Mouse (Mus musculus) intestine, embryonic 16.5 days (tissue): ENCODE measurements around the gene Gpr182. TPM values are rescaled to one million over a fixed set of nuclear protein-coding genes. Genes with fewer than 3 reads are reported as not detected.

Experiments used
- ATAC-seq: fragments of 200-750 bp; cut with Nextera tagmentation; 2 replicates; pipeline ENCODE4 v1.8.0; 2017; ENCODE audit warnings: moderate TSS enrichment, moderate library complexity
- H3K27ac ChIP-seq: fragments of 300-500 bp; sonication (generic); 2 replicates; pipeline ENCODE4 v1.5.1; 2014; ENCODE audit warnings: mild to moderate bottlenecking, low read length
- H3K27me3 ChIP-seq: fragments of 300-500 bp; sonication (generic); replicated peaks from 2 replicates; pipeline ENCODE4 v1.6.1; 2014; ENCODE audit warnings: low read length, control low read depth, mixed read lengths; ENCODE audit not compliant: control insufficient read depth, insufficient read depth
- H3K36me3 ChIP-seq: fragments of 300-500 bp; sonication (generic); 2 replicates; pipeline ENCODE4 v1.6.1; 2014; ENCODE audit warnings: low read length, control low read depth; ENCODE audit not compliant: control insufficient read depth, insufficient read depth
- H3K4me1 ChIP-seq: fragments of 300-500 bp; sonication (generic); 2 replicates; pipeline ENCODE4 v1.6.1; 2014; ENCODE audit warnings: low read length, control low read depth, mixed read lengths; ENCODE audit not compliant: control insufficient read depth, insufficient read depth
- H3K4me2 ChIP-seq: fragments of 300-500 bp; sonication (generic); 2 replicates; pipeline ENCODE4 v1.6.1; 2014; ENCODE audit warnings: low read depth, low read length, control low read depth
- H3K4me3 ChIP-seq: fragments of 300-500 bp; sonication (generic); 2 replicates; pipeline ENCODE4 v1.5.1; 2014; ENCODE audit warnings: mild to moderate bottlenecking, low read length
- H3K9ac ChIP-seq: fragments of 300-500 bp; sonication (generic); 2 replicates; pipeline ENCODE4 v1.6.1; 2014; ENCODE audit warnings: low read depth, low read length
- H3K9me3 ChIP-seq: fragments of 300-500 bp; sonication (generic); 2 replicates; pipeline ENCODE4 v1.6.1; 2016; ENCODE audit warnings: low read length, control low read depth; ENCODE audit not compliant: control insufficient read depth
- WGBS: fragments of 180-500 bp; shearing (Covaris S2); extraction: QIAGEN DNeasy Blood & Tissue Kit; methylation state at CpG from one replicate; pipeline ENCODE4 v1.1.7; 2014; 5-methylcytosine and 5-hydroxymethylcytosine counted together
- polyA plus RNA-seq: library from polyadenylated mRNA; unstranded; fragments of >200 nt; fragmentation: Nextera tagmentation; extraction: Ambion mirVana; gene quantifications from 2 replicates; pipeline ENCODE4 v1.2.1, GENCODE M21; 2015

Gpr182 gene
- polyA plus RNA-seq, 1 experiment from 2014 or later: 2.1 TPM

GRCm38 (mm10) chr10:127730933-127731310 lies 20.6 kb downstream of the Gpr182 start:
- no peaks in the 10 kb centered on the region for H3K27me3 ChIP-seq
- no peak for ATAC-seq
- 41% methylated on average over 9 of the region's 9 CpGs for WGBS
- H3K27ac ChIP-seq: no peak overlapping the region
- no peaks in the 10 kb centered on the region for H3K9me3 ChIP-seq
- H3K4me2 ChIP-seq: no peak overlapping the region
- no peak overlapping the region for H3K4me3 ChIP-seq
- H3K4me1 ChIP-seq: peaks cover 7% of the 10 kb centered on the region; the same call in 1 of the 2 replicates
- H3K9ac ChIP-seq: no peak overlapping the region
- no peaks in the 10 kb centered on the region for H3K36me3 ChIP-seq

- no peak overlapping the region for H3K27ac ChIP-seq
- peaks cover 7% of the 10 kb centered on the region; the same call in 1 of the 2 replicates for H3K4me1 ChIP-seq
- H3K4me3 ChIP-seq: no peak overlapping the region
- WGBS: 69% methylated on average over 11 of the region's 11 CpGs
- no peak overlapping the region for H3K9ac ChIP-seq
- H3K4me2 ChIP-seq: no peak overlapping the region
- ATAC-seq: no peak
- no peaks in the 10 kb centered on the region for H3K9me3 ChIP-seq
- no peaks in the 10 kb centered on the region for H3K27me3 ChIP-seq
- no peaks in the 10 kb centered on the region for H3K36me3 ChIP-seq
Observed at GRCm38 (mm10) chr10:127730285-127730932, 21.1 kb downstream of the Gpr182 start.

- H3K9me3 ChIP-seq: no peaks in the 10 kb centered on the region
- H3K4me1 ChIP-seq: peaks cover 7% of the 10 kb centered on the region; the same call in 1 of the 2 replicates
- H3K27ac ChIP-seq: no peak overlapping the region
- no peak overlapping the region for H3K9ac ChIP-seq
- WGBS: 79% methylated on average over 8 of the region's 8 CpGs
- H3K4me3 ChIP-seq: no peak overlapping the region
- no peak for ATAC-seq
- no peak overlapping the region for H3K4me2 ChIP-seq
- no peaks in the 10 kb centered on the region for H3K36me3 ChIP-seq
- no peaks in the 10 kb centered on the region for H3K27me3 ChIP-seq
Observed at GRCm38 (mm10) chr10:127728437-127728836, 23.1 kb downstream of the Gpr182 start.

GRCm38 (mm10) chr10:127725136-127725535 lies 26.4 kb downstream of the Gpr182 start:
- no peak overlapping the region for H3K4me3 ChIP-seq
- no peak overlapping the region for H3K9ac ChIP-seq
- H3K36me3 ChIP-seq: no peaks in the 10 kb centered on the region
- 55% methylated on average over 4 of the region's 4 CpGs for WGBS
- no peaks in the 10 kb centered on the region for H3K27me3 ChIP-seq
- no peak for ATAC-seq
- no peak overlapping the region for H3K4me2 ChIP-seq
- no peaks in the 10 kb centered on the region for H3K9me3 ChIP-seq
- no peak overlapping the region for H3K27ac ChIP-seq
- H3K4me1 ChIP-seq: peaks cover 12% of the 10 kb centered on the region

- no peak for ATAC-seq
- no peak within 1 kb of the TSS for H3K9ac ChIP-seq
- WGBS: 85% methylated on average over 3 of the region's 3 CpGs
Observed at GRCm38 (mm10) chr10:127724178-127724577, 27.4 kb downstream of the Gpr182 start, which contains the start of gene Tac2. TSS of gene Tac2 (plus strand) at chr10:127724478.

GRCm38 (mm10) chr10:127721671-127722418 lies 29.7 kb downstream of the Gpr182 start:
- peak; percentile 61 for ATAC-seq
- peaks cover 16% of the 10 kb centered on the region for H3K4me1 ChIP-seq

More at GRCm38 (mm10) chr10:127724178-127724577, 27.4 kb downstream of the Gpr182 start, which contains the start of gene Tac2:
- no peaks in the 10 kb centered on the region for H3K9me3 ChIP-seq
- no peaks in the 10 kb centered on the region for H3K36me3 ChIP-seq
- H3K4me1 ChIP-seq: peaks cover 12% of the 10 kb centered on the region
- H3K4me3 ChIP-seq: no peak within 1 kb of the TSS
- H3K27ac ChIP-seq: no peak within 1 kb of the TSS
- no peaks in the 10 kb centered on the region for H3K27me3 ChIP-seq
- no peak within 1 kb of the TSS for H3K4me2 ChIP-seq

GRCm38 (mm10) chr10:127712736-127713135 lies 38.8 kb downstream of the Gpr182 start:
- Histone ChIP-seq H3K4me3 (no peak overlapping the region), H3K27me3 (no peaks in the 10 kb centered on the region), H3K9me3 (no peaks in the 10 kb centered on the region; the same call in 1 of the 2 replicates), H3K9ac (no peak overlapping the region), H3K4me2 (no peak overlapping the region), H3K27ac (no peak overlapping the region), H3K36me3 (no peaks in the 10 kb centered on the region), H3K4me1 (peaks cover 4% of the 10 kb centered on the region; the same call in 1 of the 2 replicates)
- 75% methylated on average over 6 of the region's 6 CpGs for WGBS
- no peak for ATAC-seq

More at GRCm38 (mm10) chr10:127721671-127722418, 29.7 kb downstream of the Gpr182 start:
- H3K9me3 ChIP-seq: no peaks in the 10 kb centered on the region
- peak overlapping the region; percentile 25 for H3K4me3 ChIP-seq
- H3K27ac ChIP-seq: peak overlapping the region; percentile 73
- H3K27me3 ChIP-seq: no peaks in the 10 kb centered on the region
- H3K4me2 ChIP-seq: peak overlapping the region; percentile 50
- 0 out of 2 replicates have a peak, but pooled peaks cover 2% of the 10 kb centered on the region for H3K36me3 ChIP-seq
- peak overlapping the region; percentile 62 for H3K9ac ChIP-seq
- 18% methylated on average over 20 of the region's 20 CpGs for WGBS

GRCm38 (mm10) chr10:127710331-127710730 lies 41.2 kb downstream of the Gpr182 start:
- Histone ChIP-seq H3K4me3 (no peak overlapping the region), H3K4me2 (no peak overlapping the region), H3K36me3 (no peaks in the 10 kb centered on the region), H3K9me3 (no peaks in the 10 kb centered on the region), H3K27me3 (no peaks in the 10 kb centered on the region), H3K9ac (no peak overlapping the region), H3K4me1 (no peaks in the 10 kb centered on the region; the same call in none of the 2 replicates), H3K27ac (no peak overlapping the region)
- WGBS: 79% methylated on average over 13 of the region's 13 CpGs
- no peak for ATAC-seq

GRCm38 (mm10) chr10:127708850-127709370 lies 42.6 kb downstream of the Gpr182 start:
- no peak overlapping the region for H3K4me2 ChIP-seq
- no peaks in the 10 kb centered on the region for H3K36me3 ChIP-seq
- no peak for ATAC-seq
- no peaks in the 10 kb centered on the region for H3K9me3 ChIP-seq
- H3K4me1 ChIP-seq: peaks cover 6% of the 10 kb centered on the region
- H3K27me3 ChIP-seq: no peaks in the 10 kb centered on the region
- no peak overlapping the region for H3K4me3 ChIP-seq
- WGBS: 84% methylated on average over 3 of the region's 3 CpGs
- no peak overlapping the region for H3K27ac ChIP-seq
- no peak overlapping the region for H3K9ac ChIP-seq
